Mouse (Mus musculus) small intestine, adult 2 months (tissue): ENCODE data around the gene Wrb. TPM values are rescaled to one million over a fixed set of nuclear protein-coding genes. Genes with fewer than 3 reads are reported as not detected.

Source experiments
- H3K27ac ChIP-seq: fragments of 200-500 bp; 2 replicates; pipeline ENCODE4 v1.5.1; 2012; ENCODE audit warnings: low read depth, low read length, control low read depth, inconsistent platforms; ENCODE audit not compliant: insufficient read depth
- H3K27me3 ChIP-seq: fragments of 200-500 bp; 2 replicates; pipeline ENCODE4 v1.6.1; 2012; ENCODE audit warnings: mild to moderate bottlenecking, moderate library complexity, low read length, inconsistent platforms; ENCODE audit not compliant: control insufficient read depth, insufficient read depth
- H3K36me3 ChIP-seq: fragments of 200-500 bp; 2 replicates; pipeline ENCODE4 v1.6.1; 2012; ENCODE audit warnings: mild to moderate bottlenecking, low read length, control low read depth, inconsistent platforms; ENCODE audit not compliant: control insufficient read depth, insufficient read depth
- H3K4me1 ChIP-seq: fragments of 200-500 bp; 2 replicates; pipeline ENCODE4 v1.6.1; 2012; ENCODE audit warnings: low read length, inconsistent platforms, mixed read lengths; ENCODE audit not compliant: control insufficient read depth, insufficient read depth, insufficient read length
- H3K4me3 ChIP-seq: fragments of 200-500 bp; 2 replicates; pipeline ENCODE4 v1.5.1; 2012; ENCODE audit warnings: low read depth, mild to moderate bottlenecking, control low read depth, inconsistent platforms, low read length, moderate library complexity
- CTCF ChIP-seq: fragments of 200-500 bp; IDR thresholded peaks from 2 replicates; pipeline ENCODE4 v1.5.1; 2012; ENCODE audit warnings: low read depth, mild to moderate bottlenecking, control low read depth, inconsistent platforms, low read length, moderate library complexity, mixed read lengths; ENCODE audit not compliant: insufficient replicate concordance, insufficient read length; ENCODE audit errors: extremely low read depth
- POLR2A ChIP-seq: fragments of 200-500 bp; IDR thresholded peaks from 2 replicates; pipeline ENCODE4 v1.6.1; 2012; ENCODE audit warnings: low read depth, mild to moderate bottlenecking, control low read depth, inconsistent platforms, low read length, moderate library complexity
- WGBS: fragments of 180-500 bp; shearing (Covaris S2); methylation state at CpG from one replicate; pipeline ENCODE4 v1.1.7; 2018; 5-methylcytosine and 5-hydroxymethylcytosine counted together
- polyA plus RNA-seq: library from polyadenylated mRNA; depleted of rRNA; stranded (reverse); fragments of >200 nt; gene quantifications from 2 replicates; pipeline ENCODE4 v1.2.3, GENCODE M21; 2012

Wrb gene
- polyA plus RNA-seq, 1 experiment, result 15.5 TPM

DNA sequence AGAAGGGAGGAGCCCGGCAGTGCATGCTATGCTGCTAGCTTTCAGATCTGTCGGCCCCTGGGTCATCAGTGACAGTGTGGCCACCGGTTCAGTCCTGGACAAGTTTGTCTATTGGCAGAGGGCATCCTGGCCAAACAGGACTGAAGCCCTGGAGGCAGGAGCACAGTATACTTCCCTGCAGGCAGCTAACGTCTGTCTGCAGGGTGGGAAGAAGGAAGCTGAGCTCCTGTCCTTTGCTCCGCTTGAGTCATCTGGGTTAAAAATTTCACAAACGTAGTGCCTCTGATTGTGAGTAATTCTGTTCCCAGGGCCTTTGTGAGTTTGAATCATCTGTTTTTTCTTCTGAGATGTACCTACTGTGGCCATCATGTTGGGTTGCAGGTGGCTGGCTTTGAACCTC is 3.6 kb downstream of the Wrb start:
- TF ChIP-seq CTCF, result no peak
- TF ChIP-seq POLR2A, result no peak
- no peak overlapping the region for H3K4me3 ChIP-seq
- no peaks in the 10 kb centered on the region for H3K36me3 ChIP-seq
- 70% methylated on average over 6 of the region's 6 CpGs for WGBS
- no peaks in the 10 kb centered on the region for H3K27me3 ChIP-seq
- H3K27ac ChIP-seq, result no peak overlapping the region
- H3K4me1 ChIP-seq, result peaks cover 2% of the 10 kb centered on the region; the same call in 1 of the 2 replicates

DNA sequence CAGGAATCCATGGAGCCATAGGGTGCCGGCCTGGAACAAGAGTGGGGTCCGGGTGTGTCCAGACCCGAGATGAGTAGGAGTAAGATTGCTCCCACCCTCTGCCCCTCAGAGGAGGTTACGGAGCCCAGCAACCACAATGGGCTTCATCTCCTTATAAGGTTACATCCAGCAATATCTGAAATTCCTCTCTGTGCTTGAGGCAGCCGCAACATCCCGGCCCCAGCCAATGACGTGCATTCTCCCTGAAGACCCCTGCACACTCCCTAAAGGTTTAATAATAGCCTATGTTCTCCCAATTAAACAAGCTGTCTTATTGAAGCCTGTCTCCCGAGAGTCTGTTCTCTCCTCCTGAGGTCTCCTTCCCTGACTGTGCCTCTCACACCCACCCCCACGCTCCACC is 4.1 kb downstream of the Wrb start:
- H3K4me1 ChIP-seq, result peaks cover 2% of the 10 kb centered on the region; the same call in 1 of the 2 replicates
- no peak overlapping the region for H3K4me3 ChIP-seq
- H3K27me3 ChIP-seq, result no peaks in the 10 kb centered on the region
- TF ChIP-seq POLR2A, result no peak
- no peak for TF ChIP-seq CTCF
- no peaks in the 10 kb centered on the region for H3K36me3 ChIP-seq
- 81% methylated on average over 9 of the region's 9 CpGs for WGBS
- no peak overlapping the region for H3K27ac ChIP-seq

DNA sequence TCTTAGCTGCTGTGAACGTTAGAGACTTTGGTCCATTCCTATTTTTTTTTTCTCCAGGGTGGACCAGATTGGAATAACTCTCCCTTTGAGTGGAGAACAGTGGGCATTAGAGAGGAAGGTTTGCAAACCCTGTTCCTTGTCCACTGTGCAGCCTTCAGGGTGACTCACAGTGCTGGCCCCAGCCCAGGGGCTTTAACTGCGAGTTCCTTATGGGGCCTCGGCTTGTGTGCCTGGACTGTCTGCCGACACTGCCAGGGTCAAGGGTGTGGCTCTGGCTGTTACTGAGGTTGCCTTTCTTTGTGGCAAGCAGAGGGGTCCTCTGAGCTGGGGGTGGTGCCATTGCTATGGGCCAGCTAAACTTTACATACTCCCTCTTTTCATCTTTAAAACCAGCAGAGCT is 5.8 kb downstream of the Wrb start:
- Histone ChIP-seq H3K4me3 (no peak overlapping the region), H3K27me3 (no peaks in the 10 kb centered on the region), H3K27ac (no peak overlapping the region), H3K4me1 (peaks cover 2% of the 10 kb centered on the region; the same call in 1 of the 2 replicates), H3K36me3 (no peaks in the 10 kb centered on the region)
- 27% methylated on average over 4 of the region's 4 CpGs for WGBS
- TF ChIP-seq POLR2A, result no peak
- no peak for TF ChIP-seq CTCF

DNA sequence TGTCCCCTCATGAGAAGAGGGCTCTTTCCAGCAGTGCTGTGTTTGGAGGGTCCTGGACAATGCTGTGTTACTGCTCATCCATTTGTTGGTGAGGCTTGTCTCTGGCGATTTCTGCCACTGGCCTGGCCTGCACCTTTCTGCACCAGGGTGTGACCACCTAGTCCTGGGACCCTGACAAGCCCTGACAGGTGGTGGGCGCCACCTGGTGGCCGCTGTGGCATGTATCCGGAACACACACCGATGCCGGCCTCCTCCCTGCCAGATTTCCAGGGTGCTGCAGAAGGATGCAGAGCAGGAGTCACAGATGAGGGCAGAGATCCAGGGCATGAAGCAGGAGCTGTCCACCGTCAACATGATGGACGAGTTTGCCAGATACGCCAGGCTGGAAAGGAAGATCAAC is 6.3 kb downstream of the Wrb start:
- WGBS, result 20% methylated on average over 9 of the region's 9 CpGs
- H3K4me1 ChIP-seq, result peaks cover 2% of the 10 kb centered on the region; the same call in 1 of the 2 replicates
- H3K4me3 ChIP-seq, result no peak overlapping the region
- H3K27me3 ChIP-seq, result no peaks in the 10 kb centered on the region
- TF ChIP-seq POLR2A (no peak), CTCF (peak; percentile 90)
- H3K27ac ChIP-seq, result no peak overlapping the region
- no peaks in the 10 kb centered on the region for H3K36me3 ChIP-seq

DNA sequence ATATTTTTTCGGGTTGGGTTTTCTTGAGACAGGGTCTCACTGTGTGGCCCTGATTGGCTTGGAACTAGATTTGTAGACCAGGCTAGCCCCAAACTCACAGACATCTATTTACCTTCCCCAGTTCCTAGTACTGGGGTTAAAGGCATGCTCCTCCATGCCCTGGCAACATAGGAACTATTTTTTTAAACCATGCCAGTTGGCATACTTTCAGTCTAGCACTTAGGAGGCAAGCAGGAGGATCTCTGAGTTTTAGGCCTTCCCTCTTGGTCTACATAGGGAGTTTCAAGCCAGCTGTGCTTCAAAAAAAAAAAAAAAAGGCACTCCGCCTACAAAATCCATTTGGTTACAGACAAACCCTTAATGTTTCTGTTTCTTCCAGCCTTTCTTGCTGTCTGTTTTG is 9.3 kb downstream of the Wrb start:
- Histone ChIP-seq H3K4me1 (peaks cover 5% of the 10 kb centered on the region), H3K4me3 (no peak overlapping the region), H3K27me3 (no peaks in the 10 kb centered on the region), H3K27ac (no peak overlapping the region), H3K36me3 (no peaks in the 10 kb centered on the region)
- no peak for TF ChIP-seq POLR2A
- no peak for TF ChIP-seq CTCF
- WGBS, result 78% methylated on average over 2 of the region's 2 CpGs

DNA sequence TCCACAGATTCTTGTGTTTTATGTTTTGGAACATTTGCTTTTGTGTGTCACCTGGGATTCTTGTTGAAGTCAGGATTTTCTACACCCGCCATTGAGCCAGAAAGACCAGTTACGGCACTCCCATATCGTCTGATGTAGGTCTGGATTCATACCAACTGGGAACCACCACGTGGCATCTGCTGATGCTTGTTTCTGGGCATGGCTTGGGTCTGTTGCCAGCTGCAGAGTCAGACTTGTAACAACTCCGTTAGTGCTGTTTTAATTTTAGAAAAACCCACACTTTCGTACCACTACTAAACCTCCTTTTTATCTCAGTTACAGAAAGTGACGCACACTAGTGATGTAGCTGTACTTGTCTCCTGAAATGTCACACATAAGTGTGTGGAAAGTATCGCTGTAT is 10.8 kb downstream of the Wrb start:
- Histone ChIP-seq H3K27me3 (no peaks in the 10 kb centered on the region), H3K36me3 (no peaks in the 10 kb centered on the region), H3K4me1 (peaks cover 5% of the 10 kb centered on the region), H3K4me3 (no peak overlapping the region), H3K27ac (no peak overlapping the region)
- 86% methylated on average over 8 of the region's 8 CpGs for WGBS
- TF ChIP-seq POLR2A (no peak), CTCF (no peak)

GRCm38 (mm10) chr16:96157171-96157570 is 12.0 kb downstream of the Wrb start:
- WGBS, result 89% methylated on average over 11 of the region's 11 CpGs
- no peak for TF ChIP-seq POLR2A
- TF ChIP-seq CTCF, result no peak
- H3K4me1 ChIP-seq, result peaks cover 4% of the 10 kb centered on the region; the same call in 1 of the 2 replicates
- H3K27me3 ChIP-seq, result no peaks in the 10 kb centered on the region
- no peak overlapping the region for H3K4me3 ChIP-seq
- no peaks in the 10 kb centered on the region for H3K36me3 ChIP-seq
- no peak overlapping the region for H3K27ac ChIP-seq
